Mouse (Mus musculus) megakaryocyte, embryonic 14.5 days (primary cell): ENCODE results near the gene Selenom. TPM values are rescaled to one million over a fixed set of nuclear protein-coding genes. Genes with fewer than 3 reads are reported as not detected.

ENCODE experiments used
- H3K27me3 ChIP-seq: replicated peaks from 2 replicates; pipeline ENCODE3; 2012; ENCODE audit warnings: inconsistent platforms
- H3K36me3 ChIP-seq: replicated peaks from 2 replicates; pipeline ENCODE3; 2012; ENCODE audit warnings: low read length, inconsistent platforms, mixed read lengths
- H3K4me1 ChIP-seq: 2 replicates; pipeline ENCODE4 v1.6.1; 2012; ENCODE audit warnings: inconsistent platforms
- H3K4me3 ChIP-seq: replicated peaks from 2 replicates; pipeline ENCODE3; 2012; ENCODE audit warnings: moderate library complexity, mild to moderate bottlenecking, inconsistent platforms
- H3K9me3 ChIP-seq: 2 replicates; pipeline ENCODE4 v1.6.1; 2012; ENCODE audit warnings: inconsistent platforms
- FLI1 ChIP-seq: IDR thresholded peaks from 2 replicates; pipeline ENCODE4 v1.6.1; 2012; ENCODE audit warnings: low read length, inconsistent platforms, mixed read lengths
- GATA1 ChIP-seq: IDR thresholded peaks from 3 replicates; pipeline ENCODE4 v1.6.1; 2012; ENCODE audit warnings: mixed read lengths, low read length, inconsistent platforms, borderline replicate concordance
- polyA plus RNA-seq: library from polyadenylated mRNA; stranded (reverse); fragments of >175 nt; gene quantifications from 2 replicates; pipeline ENCODE4 v1.2.3, GENCODE M21; 2012; ENCODE audit warnings: low replicate concordance; ENCODE audit not compliant: insufficient read depth

Selenom gene
- polyA plus RNA-seq, 1 experiment = 262 TPM

GRCm38 (mm10) chr11:3510321-3510720 lies 4.2 kb upstream of the Selenom start:
- Histone ChIP-seq H3K27me3 (peaks cover 15% of the 10 kb centered on the region), H3K9me3 (no peaks in the 10 kb centered on the region), H3K36me3 (no peaks in the 10 kb centered on the region), H3K4me1 (peaks cover 61% of the 10 kb centered on the region), H3K4me3 (peak overlapping the region; percentile 28)
- no peak for TF ChIP-seq GATA1
- no peak for TF ChIP-seq FLI1

GRCm38 (mm10) chr11:3513291-3513690 lies 1.2 kb upstream of the Selenom start:
- no peak overlapping the region for H3K4me3 ChIP-seq
- TF ChIP-seq FLI1 = no peak
- TF ChIP-seq GATA1 = no peak
- H3K27me3 ChIP-seq = peaks cover 27% of the 10 kb centered on the region
- H3K36me3 ChIP-seq = peaks cover 10% of the 10 kb centered on the region
- H3K9me3 ChIP-seq = no peaks in the 10 kb centered on the region
- peaks cover 73% of the 10 kb centered on the region for H3K4me1 ChIP-seq

- Histone ChIP-seq H3K36me3 (peaks cover 28% of the 10 kb centered on the region), H3K4me3 (peak overlapping the region; percentile 95), H3K4me1 (peaks cover 63% of the 10 kb centered on the region), H3K9me3 (no peaks in the 10 kb centered on the region), H3K27me3 (peaks cover 41% of the 10 kb centered on the region)
- TF ChIP-seq GATA1 (no peak), FLI1 (no peak)
Measured at GRCm38 (mm10) chr11:3515216-3515615, 732 bp downstream of the Selenom start.

- Histone ChIP-seq H3K36me3 (peaks cover 32% of the 10 kb centered on the region), H3K4me1 (peaks cover 61% of the 10 kb centered on the region), H3K27me3 (peaks cover 43% of the 10 kb centered on the region), H3K4me3 (no peak overlapping the region), H3K9me3 (no peaks in the 10 kb centered on the region)
- TF ChIP-seq GATA1 (no peak), FLI1 (no peak)
Measured at GRCm38 (mm10) chr11:3515637-3516036, 1.2 kb downstream of the Selenom start.

GRCm38 (mm10) chr11:3516121-3516520 lies 1.6 kb downstream of the Selenom start:
- TF ChIP-seq GATA1 (no peak), FLI1 (no peak)
- H3K9me3 ChIP-seq = no peaks in the 10 kb centered on the region
- H3K36me3 ChIP-seq = peaks cover 37% of the 10 kb centered on the region
- no peak overlapping the region for H3K4me3 ChIP-seq
- peaks cover 48% of the 10 kb centered on the region for H3K27me3 ChIP-seq
- peaks cover 60% of the 10 kb centered on the region for H3K4me1 ChIP-seq

- Histone ChIP-seq H3K4me1 (peaks cover 58% of the 10 kb centered on the region), H3K36me3 (peaks cover 48% of the 10 kb centered on the region), H3K27me3 (peaks cover 52% of the 10 kb centered on the region), H3K4me3 (peak overlapping the region; percentile 71), H3K9me3 (no peaks in the 10 kb centered on the region)
- TF ChIP-seq FLI1 = no peak
- TF ChIP-seq GATA1 = no peak
Measured at GRCm38 (mm10) chr11:3516859-3517845, 2.7 kb downstream of the Selenom start.

GRCm38 (mm10) chr11:3517846-3518732 lies 3.6 kb downstream of the Selenom start:
- Histone ChIP-seq H3K4me3 (peak overlapping the region; percentile 71), H3K4me1 (peaks cover 58% of the 10 kb centered on the region), H3K36me3 (peaks cover 57% of the 10 kb centered on the region), H3K27me3 (peaks cover 58% of the 10 kb centered on the region), H3K9me3 (no peaks in the 10 kb centered on the region)
- TF ChIP-seq GATA1 (no peak), FLI1 (no peak)

GRCm38 (mm10) chr11:3519051-3519726 lies 4.7 kb downstream of the Selenom start:
- H3K27me3 ChIP-seq = peaks cover 58% of the 10 kb centered on the region
- H3K4me3 ChIP-seq = no peak overlapping the region
- no peaks in the 10 kb centered on the region for H3K9me3 ChIP-seq
- no peak for TF ChIP-seq FLI1
- TF ChIP-seq GATA1 = no peak
- peaks cover 68% of the 10 kb centered on the region for H3K36me3 ChIP-seq
- peaks cover 52% of the 10 kb centered on the region for H3K4me1 ChIP-seq

- peaks cover 46% of the 10 kb centered on the region for H3K4me1 ChIP-seq
- TF ChIP-seq GATA1 (no peak), FLI1 (no peak)
- H3K9me3 ChIP-seq = no peaks in the 10 kb centered on the region
- no peak overlapping the region for H3K4me3 ChIP-seq
- H3K27me3 ChIP-seq = peaks cover 58% of the 10 kb centered on the region
- peaks cover 75% of the 10 kb centered on the region for H3K36me3 ChIP-seq
Measured at GRCm38 (mm10) chr11:3519756-3520398, 5.4 kb downstream of the Selenom start.
